27 mouse cellular contexts compared by ENCODE assay signal in the genomic region with DNA sequence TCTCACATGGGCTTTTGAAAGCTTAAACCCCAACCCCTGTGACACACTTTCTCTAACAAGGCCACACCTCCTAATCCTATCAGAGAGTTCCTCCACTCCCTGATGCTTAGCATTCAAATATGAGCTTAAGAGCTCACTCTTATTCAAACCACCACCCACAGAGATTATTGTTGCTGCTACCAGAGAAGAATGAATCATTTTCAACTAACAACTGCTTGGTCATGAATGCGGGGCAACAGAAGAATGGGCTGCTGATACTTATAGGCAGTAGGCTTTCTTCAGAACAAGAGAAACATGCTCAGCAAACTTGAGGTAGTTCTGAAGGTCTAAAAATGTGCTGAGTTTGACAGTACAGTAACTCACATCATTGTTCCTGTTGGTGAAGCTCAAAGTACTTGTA.
"Had no signal": no experiment of that assay in that cellular context is flagged by ENCODE, and none has a peak within 500 bp of the region (broad histone marks: within the 10 kb centered on the region; RNA-seq: fewer than 3 reads in every experiment).

No protein-coding gene starts in this region.

- H3K4me1 ChIP-seq: limb, embryonic 12.5 days; limb, embryonic 13.5 days; limb, embryonic 15.5 days; liver, embryonic 12.5 days; liver, embryonic 13.5 days; liver, embryonic 15.5 days; lung, embryonic 15.5 days; megakaryocyte, embryonic 14.5 days; midbrain, embryonic 12.5 days; midbrain, embryonic 13.5 days; midbrain, embryonic 15.5 days had no signal

- H3K9ac ChIP-seq: limb, embryonic 12.5 days; limb, embryonic 13.5 days; limb, embryonic 15.5 days; liver, embryonic 12.5 days; liver, embryonic 13.5 days; liver, embryonic 14.5 days; liver, embryonic 15.5 days; liver, postnatal 0 days; lung, embryonic 14.5 days; lung, embryonic 15.5 days; midbrain, embryonic 12.5 days; midbrain, embryonic 13.5 days; midbrain, embryonic 15.5 days had no signal

- H3K27me3 ChIP-seq: limb, embryonic 12.5 days; limb, embryonic 13.5 days; limb, embryonic 15.5 days; liver, embryonic 12.5 days; liver, embryonic 13.5 days; liver, embryonic 15.5 days; lung, embryonic 15.5 days; megakaryocyte, embryonic 14.5 days; midbrain, embryonic 12.5 days; midbrain, embryonic 13.5 days; midbrain, embryonic 15.5 days had no signal

- H3K36me3 ChIP-seq: limb, embryonic 10.5 days; limb, embryonic 12.5 days; limb, embryonic 13.5 days; limb, embryonic 15.5 days; liver, embryonic 12.5 days; liver, embryonic 13.5 days; liver, embryonic 15.5 days; lung, embryonic 15.5 days; midbrain, embryonic 12.5 days; midbrain, embryonic 15.5 days had no signal

- H3K4me3 ChIP-seq: limb, embryonic 10.5 days; limb, embryonic 12.5 days; limb, embryonic 13.5 days; limb, embryonic 15.5 days; liver, embryonic 12.5 days; liver, embryonic 13.5 days; liver, embryonic 15.5 days; lung, embryonic 15.5 days; megakaryocyte, embryonic 14.5 days; midbrain, embryonic 10.5 days; midbrain, embryonic 12.5 days; midbrain, embryonic 13.5 days; midbrain, embryonic 15.5 days; myocyte had no signal

- DNase-seq: left cerebral cortex, postnatal 4 days; liver; liver, embryonic 13.5 days; liver, postnatal 0 days; lung, adult 18-20 months; lung, adult 2 months; lung, embryonic 14.5 days; lung, postnatal 10 days; lung, postnatal 14 days; lung, postnatal 36 days; lung, postnatal 4 days; midbrain, embryonic 14.5 days had no signal

- H3K27ac ChIP-seq: limb, embryonic 10.5 days; limb, embryonic 12.5 days; limb, embryonic 13.5 days; limb, embryonic 15.5 days; liver, embryonic 12.5 days; liver, embryonic 13.5 days; liver, embryonic 14.5 days; liver, embryonic 15.5 days; lung, embryonic 15.5 days; macrophage; midbrain, embryonic 10.5 days; midbrain, embryonic 12.5 days; midbrain, embryonic 13.5 days; midbrain, embryonic 15.5 days had no signal
